Mouse (Mus musculus) frontal cortex, postnatal 25 days (tissue): ENCODE measurements around the gene Hdgfl3.

Experiments used
- DNase-seq, 2 experiments: peaks; one replicate each; pipeline ENCODE4 v3.0.0; 2022; ENCODE audit warnings: low spot score in 2 of 2

Hdgfl3 gene

DNA sequence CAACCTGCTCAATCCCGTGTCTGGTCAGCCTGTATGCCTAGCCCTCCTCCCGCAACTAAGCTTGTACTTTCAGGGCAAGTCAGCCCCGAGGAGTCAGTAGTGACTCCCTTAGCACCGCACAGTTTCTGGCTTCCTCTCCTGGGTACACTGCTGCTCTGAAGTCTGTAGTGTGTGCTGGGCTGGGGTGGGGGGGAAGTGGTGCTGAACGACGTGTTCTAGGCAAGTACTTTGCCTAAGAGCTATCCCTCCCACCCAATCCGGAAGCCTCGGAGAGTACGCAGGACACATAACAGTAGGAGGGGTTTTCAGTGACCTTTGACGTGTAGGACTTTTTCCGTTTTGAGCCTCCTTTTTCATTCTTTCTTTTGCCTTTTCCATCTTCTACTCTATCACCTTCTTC lies 34.9 kb downstream of the Hdgfl3 start:
- no peak for DNase-seq

DNA sequence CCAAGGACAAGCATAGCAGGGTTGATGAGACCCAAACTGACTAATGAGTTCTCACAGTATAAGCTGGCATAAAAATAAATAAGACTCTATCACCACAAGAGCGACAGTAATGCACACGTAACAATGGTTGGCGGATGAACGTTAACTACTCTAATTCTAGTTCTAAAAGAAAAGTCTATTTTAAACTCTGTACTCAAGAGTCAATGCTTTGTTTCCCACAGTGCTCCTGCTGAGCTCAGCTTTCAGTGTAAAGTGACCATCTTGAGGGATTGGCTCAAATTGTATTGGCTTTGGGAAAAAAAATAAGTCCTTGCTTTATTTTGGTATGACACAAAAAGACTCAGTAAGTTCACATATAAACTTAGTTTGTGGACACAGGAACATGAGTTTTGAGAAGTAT lies 49.1 kb downstream of the Hdgfl3 start:
- no peak for DNase-seq

DNA sequence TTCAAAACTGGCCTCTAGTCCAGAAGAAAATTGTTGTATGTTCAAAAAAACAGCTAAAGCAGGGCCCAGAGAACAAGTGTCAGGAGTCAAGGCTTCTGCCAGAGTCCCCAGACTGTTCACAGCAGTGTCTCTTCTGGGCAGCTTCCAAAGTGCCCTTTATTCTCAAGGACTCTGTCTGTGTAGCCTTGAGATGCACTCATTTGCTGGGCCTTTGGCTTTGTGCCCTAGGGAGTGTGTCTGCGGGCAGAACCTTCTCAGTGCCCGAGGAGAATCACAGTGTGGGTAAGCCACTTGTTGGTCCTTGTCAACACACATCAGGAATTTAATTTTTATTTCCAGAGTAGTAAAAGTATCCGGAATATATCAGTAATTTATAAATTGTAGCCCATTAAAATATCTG lies 52.7 kb downstream of the Hdgfl3 start:
- no peak for DNase-seq

DNA sequence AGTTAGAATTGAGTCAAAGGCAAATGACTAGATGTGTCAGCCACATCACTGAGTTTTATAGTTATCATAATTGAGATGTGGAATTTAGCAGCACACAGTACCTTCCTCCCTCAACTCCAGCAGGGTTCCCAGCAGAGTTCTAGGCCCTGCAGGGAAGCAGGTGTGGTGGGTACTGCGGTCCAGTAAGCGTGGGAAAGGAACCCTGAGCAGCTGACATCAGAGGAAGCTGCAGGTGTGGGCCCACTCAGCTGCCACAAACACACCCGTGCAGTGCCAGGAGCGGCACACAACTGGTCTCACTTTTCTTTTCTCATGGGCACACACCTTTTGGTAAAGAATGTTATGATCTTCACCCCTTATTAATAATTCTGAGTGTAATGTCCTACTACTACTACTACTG lies 53.5 kb downstream of the Hdgfl3 start:
- DNase-seq = no peak

DNA sequence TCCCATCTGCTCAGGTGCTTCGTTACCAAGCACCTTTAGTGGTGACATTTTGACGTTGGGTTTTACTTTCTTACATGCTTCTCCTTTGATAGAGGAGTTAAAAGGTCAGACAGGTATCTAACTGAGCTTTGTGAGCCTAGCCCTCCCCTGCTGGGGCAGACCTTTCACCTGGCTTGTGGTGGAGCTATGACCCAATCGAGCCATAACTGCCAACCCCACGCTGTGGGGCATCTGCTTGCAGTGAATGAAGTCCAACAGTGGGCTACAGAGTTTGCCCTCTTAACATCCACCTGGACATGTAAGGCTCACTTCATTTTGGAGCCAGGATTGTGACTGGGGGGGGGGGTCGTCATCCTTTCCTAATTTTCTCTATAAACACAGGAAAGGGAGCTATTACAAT lies 54.0 kb downstream of the Hdgfl3 start:
- DNase-seq = no peak

DNA sequence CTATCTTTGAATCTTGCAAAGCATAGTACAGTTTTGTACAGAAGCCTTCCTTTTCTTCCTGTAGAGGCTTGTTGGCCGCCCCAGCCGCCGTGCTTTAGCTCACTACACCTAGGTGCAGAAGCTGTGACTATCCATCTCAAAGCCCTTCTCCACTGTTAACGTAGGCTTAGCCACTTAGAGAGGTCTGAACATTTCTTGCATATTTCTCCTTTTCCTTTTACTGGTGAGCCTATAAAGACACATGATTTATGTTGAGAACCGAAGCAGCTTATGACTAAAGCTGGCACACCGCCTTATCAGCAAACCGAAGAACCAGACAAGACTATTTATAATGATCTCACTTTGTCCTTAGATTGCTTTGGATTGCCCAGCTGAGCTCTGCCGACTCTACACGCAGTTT lies 58.9 kb downstream of the Hdgfl3 start:
- DNase-seq = no peak

DNA sequence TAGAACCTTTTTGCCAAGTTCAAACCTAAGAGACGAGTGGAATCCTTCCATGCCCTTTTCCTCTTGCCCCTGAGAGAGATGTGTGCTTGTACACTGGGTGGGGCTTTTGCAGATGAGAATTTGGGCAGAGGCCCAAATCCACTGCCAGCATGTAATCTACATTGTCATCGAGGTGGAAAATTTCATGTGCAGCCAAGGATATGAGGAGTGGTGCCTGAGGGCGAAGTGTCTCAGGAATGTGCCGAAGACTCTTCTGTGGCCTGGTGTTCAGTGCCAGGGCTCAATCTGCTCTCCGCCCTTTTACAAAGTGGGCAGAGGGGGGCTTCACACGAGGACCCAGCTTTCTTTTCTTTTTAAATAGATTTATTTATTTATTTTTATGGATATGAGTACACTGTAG lies 59.6 kb downstream of the Hdgfl3 start:
- no peak for DNase-seq

DNA sequence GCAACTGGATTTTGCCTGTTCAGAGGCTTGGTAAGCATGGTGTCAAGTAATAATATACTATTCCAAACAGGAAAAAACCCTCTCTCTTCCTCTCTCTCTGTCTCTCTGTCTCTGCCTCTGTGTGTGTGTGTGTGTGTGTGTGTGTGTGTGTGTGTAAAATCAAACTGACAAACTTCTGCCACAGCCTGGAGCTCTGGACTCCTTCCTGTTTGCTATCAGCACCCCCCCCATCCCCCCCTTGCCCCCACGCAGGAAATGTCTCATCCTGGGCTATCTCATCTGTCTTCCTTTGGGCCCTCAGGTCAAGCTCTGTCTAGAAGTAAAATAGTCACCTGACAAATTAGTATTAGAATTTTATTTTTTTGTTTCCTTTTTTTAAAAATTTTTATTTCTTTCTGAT lies 60.5 kb downstream of the Hdgfl3 start:
- DNase-seq = no peak

DNA sequence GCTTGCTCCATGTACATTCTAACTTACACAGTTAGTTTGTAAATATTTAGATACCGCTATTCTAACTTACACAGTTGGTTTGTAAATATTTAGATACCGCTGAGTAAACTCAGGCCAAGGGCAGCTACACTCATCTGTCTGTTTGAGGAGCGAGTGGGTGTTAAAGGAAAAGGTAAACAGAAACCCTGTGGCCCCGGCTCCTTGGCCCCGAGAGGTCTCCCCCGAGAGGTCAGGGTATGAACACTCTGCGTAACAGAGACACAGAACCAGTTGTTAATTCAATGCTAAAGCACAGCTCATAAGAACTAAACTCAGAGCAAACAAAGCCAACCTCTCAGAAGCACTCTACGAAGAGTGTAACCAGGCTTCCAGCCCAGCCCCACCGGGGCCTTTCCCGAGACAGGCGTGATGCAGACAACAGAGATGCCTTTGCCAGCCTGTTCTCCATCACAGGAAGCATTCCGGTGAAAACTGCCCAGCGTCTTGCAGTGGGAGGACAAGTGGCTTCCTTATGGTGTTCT lies 61.7 kb downstream of the Hdgfl3 start:
- no peak for DNase-seq

DNA sequence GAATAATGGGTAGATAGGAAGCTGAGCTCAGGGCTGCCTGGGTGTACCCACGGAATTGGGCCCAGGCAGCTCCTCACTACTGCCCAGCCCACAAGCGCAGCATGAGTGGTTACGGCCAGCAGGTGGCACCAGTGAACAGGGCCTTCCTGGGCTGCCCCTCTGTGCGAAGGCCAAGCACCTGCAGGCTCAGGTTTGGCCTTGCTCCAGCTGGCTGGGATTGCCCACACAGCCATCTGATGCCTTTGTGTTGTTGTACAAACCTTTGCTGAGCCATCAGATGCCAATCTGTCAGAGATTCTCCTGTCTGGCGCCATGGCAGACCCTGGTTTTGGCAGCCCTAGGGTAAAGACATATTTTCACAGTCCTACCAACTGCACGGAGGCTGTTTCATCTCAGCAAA lies 66.1 kb downstream of the Hdgfl3 start:
- no peak for DNase-seq

DNA sequence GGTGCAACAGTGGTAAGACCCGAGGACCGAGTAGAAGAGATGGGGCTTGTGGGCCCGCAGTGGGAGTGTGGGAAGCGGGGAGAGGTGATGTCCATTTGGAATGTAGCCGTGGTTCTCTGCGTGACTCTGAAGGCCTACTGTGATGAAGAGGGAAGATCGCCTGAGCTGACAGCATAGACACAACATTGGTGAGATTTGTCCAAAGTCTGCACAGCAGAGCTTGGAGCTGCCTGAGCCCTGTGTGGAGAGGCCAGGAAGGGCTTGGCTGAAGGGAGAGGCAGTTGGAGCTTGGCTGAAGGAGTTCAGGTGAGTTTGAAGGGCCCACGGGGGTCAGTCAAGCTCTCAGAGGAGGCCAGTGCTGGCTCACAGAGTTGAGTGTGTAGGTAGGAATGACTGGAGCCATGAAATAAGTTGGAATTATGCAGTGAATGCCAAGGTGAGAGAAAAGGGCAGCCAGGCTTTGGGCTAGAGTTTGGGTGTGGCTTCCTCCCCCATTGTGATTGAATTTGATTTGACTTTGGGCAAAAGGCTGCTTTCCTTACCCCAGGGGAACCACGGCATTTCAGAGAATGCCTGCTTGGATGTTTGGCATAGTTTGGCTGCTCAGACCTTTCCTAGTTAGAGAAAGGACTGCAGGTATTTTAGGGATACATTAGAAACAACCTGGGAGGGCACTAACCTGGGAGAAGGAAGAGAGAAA lies 66.9 kb downstream of the Hdgfl3 start:
- no peak for DNase-seq

DNA sequence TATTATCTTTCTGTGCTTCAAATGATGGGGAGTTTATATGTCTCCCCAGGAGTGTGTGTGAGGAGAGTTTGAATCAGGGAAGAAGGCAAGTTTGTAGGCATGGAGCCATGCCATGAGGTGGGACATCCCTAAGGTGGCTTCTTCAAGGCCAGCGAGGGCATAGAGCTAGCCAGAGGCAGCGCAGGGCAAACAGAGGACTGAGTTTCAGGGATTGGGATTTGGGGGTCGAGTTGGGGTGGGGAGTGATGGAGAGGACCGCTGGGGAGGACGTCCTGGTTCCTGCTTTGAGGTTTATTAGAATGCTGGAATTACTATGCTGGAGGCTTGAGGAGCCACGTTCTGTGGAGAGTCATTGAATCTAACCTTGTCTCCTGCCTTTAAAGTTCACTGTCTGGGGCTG lies 68.3 kb downstream of the Hdgfl3 start:
- no peak for DNase-seq

DNA sequence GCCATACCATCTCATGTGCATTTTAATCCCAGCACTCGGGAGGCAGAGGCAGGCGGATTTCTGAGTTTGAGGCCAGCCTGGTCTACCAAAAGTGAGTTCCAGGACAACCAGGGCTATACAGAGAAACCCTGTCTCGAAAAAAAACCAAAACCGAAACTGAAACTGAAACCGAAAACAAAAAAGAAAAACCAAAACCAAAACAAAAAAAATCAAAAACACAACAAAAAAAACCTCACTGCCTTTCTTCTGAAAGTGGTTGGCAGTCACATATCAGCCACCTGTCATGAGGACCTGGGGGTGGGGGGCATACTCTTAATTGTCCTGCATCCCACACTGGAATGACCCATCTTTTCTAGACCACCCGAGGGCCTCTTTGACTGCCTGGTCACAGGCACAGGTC lies 69.7 kb downstream of the Hdgfl3 start:
- no peak for DNase-seq

DNA sequence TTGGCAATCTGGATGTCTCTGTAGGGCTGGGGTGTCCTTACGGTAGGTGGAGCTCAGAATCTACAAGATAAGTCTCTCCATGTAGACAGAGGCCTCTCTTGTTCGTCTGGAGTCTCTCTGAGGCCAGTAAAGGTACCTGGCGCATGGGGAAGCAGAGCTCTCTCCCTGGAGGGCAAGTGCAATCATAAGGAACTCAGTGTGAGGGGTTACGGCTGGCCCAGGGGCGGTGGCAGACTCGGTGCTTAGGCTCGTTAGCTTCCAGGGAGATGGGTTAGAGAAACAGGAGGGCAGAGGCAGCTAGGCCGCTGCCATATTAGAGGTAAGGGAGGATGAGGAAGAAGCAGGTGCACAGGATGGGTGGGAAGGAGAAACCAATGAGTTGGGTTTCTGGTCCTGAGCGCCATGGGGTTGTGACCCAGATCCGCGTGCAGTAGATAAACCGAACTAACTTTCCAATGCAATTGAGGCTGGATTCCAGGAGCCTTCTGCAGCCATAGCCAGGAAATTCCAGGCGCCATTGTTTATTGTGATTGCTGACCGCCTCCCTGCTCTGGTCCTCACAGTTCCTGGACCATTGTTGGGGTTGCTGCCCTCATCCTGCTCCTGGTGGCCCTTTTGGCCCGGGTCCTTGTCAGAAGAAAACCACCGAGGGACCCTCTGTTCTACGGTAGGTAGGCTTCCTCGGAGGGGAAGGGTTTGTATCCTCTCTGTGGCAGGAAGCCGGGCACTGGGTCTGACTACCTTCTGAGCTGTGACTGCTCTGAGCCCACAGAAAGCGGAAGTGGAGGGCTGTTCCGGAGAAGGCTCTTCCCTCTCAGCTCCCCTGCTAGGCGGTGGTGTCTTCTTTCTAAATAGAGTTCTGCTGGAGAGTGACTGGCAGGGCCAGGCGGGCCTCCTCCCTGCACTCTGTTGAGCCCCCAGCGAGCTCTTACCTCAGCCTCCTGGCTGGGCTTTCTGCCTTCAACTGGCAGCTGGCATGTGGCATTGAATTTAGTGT lies 71.4 kb downstream of the Hdgfl3 start:
- DNase-seq = no peak

DNA sequence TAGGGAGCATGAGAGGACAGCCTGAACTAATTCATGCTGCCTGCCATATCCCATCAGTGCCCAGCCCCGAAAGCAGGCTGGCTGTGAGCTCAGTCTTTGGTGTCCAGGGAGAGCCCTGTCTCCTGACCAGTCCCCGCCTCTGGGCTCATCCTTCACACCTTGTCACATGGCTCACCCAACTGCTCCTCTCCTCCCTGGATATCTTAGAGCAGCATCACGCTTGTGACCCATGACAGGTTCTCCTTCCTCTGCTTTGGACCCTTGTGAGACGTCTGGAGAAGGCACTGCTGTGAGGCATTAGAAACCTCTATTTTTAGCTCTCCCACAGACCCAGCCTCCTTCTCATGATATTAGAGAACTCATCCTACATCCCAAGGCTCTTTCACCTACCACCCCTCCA lies 72.4 kb downstream of the Hdgfl3 start:
- DNase-seq = no peak

DNA sequence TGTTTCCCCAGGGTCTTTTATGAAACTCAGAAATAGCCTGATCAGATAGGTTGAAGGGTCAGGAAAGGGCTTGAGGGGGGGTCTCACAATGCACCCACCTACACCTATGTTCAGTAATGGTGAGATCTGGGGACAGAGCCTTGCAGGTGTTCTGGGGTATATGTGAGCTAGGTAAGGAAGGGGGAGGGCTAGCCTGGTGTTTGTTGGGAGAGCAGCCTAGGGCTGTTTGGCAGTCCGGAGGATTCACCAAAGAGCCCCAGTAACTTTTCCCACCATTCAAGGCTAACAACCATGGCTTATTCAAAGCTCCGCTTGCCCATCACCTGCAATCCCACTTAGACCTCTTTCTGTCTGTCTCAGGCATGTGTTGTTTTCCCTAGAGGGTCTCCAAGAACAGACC lies 72.8 kb downstream of the Hdgfl3 start:
- DNase-seq = no peak

DNA sequence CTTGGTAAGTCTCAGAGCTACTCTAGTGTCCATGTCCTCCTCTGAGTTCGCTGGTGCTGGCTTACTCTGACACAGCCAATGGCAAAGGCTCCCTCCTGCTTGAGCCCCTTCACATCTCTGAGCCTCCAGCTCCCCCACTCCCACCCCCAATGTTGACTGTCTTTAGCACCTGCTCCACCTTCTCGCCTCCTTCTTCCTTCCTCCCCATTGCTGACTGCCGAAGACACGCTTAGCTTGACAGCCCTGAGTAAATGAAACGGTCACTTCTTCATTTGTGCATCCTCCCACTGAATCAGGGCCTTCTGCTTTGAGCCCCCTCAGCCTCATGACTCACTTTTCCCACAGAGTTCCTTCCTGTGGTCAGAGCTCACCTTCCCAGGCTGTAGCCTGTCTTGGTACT lies 73.3 kb downstream of the Hdgfl3 start:
- no peak for DNase-seq

DNA sequence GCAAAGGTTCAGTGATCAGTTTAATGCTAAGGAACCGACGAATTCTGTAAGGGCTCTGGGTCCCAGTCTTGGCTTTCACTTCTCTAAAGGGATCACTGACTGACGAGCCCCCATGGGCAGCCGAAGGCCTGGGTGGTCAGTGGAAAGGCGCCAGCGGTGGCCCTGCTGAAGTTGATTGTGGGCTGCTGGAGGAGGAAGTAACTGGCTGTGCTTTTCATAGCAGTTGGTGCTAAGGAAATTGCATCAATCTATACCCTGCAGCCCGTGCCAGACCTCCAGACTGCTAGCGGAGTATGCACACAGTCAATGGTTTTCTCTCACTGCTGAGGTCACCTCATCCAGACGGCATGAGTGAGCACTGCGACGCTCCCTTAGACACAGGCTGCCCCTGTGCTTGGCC lies 74.2 kb downstream of the Hdgfl3 start:
- no peak for DNase-seq

DNA sequence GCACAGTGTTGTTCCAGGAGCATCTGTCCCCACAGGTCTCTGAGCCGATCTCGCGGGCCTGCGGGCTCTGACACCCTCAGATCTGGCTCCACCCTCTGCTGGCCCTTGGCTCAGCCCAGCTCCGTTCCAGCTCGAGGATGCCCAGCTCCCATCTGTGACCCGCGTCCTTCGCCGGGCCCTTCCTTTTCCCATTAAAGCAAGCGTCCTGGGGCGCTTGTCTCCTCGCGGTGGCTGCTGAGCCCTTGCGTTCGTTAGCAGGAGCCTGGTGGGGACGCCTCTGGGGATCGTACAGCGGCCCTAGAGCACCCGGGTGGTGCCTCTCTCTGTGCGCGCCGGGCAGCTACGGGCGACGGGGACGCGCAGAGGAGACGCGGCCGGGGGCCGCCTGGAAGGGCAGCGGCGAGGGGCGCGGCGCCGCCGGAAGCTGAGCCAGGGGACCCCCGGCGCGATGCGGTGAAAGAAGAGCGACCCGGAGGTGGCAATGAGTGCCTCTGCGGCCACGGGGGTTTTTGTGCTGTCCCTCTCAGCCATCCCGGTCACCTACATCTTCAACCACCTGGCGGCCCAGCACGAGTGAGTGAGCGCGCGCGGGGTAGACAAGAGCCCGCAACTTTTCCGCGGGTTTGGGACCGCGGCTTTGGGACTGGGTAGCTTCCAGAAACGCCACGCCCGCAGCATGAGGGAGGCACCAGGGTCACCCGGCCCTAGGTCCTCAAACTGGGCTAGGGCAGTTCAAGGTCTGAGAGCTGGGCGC lies 75.1 kb downstream of the Hdgfl3 start, which contains the start of gene Tm6sf1:
Gene Tm6sf1, plus strand, starts transcription at position 34 of the 754 bp plus-strand sequence.
- no peak for DNase-seq

DNA sequence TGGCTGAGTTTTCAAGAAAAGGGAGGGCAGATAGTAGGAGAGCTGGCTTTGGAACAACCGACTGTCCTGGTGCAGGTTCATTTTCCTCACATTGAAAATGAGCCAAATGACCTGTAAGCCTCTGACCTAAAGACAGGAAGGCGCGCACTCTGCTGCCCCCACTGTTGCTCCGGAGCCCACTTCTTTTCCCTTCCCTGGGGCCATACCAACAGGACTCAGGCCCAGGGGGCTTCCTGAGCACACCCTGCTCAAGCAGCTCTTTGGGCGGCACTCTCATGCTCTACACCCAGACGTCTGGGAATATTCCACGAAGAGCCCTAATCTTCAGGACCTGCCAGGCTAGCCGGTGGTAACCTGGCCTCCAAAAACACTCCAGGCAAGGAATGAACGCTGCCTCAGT lies 76.0 kb downstream of the Hdgfl3 start:
- DNase-seq = no peak

DNA sequence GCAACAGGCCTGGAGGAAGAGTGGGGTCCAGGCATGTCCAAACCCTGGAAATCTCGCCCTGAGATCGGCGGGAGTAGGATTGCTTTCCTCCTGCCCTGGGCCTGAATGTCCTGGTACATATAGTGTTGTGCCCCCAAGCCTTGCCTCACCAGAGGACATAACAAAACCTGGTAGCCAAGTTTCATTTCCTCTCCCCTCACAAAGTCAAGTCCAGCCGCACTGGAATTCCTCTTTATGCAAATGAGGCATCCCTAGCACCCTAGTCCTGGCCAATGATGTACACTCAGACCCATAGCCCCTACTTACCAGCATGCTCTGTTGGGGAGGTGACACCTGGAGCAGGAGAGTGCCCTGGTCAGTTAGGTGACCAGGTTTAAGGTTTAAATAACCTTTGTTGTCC lies 78.1 kb downstream of the Hdgfl3 start:
- no peak for DNase-seq

DNA sequence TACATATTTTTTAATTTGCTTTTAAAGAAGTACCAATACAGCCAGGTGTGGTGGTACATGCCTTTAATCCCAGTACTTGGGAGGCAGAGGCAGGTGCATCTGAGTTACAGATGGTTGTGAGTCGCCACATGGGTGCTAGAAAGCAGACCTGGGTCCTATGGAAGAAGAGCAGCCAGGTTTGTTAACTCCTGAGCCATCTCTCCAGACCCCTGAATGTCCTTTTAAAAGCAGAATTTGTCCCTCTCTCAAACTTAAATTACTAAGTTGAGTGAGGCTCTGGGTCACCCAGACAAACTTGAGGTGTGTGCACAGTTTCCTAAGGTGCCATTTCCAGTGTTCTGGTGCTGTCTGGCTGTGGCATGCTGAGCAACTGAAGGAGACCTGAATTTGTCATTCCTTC lies 78.6 kb downstream of the Hdgfl3 start, which contains the start of gene Gm10160:
Gene Gm10160, minus strand, starts transcription at position 101 of the 400 bp plus-strand sequence.
- no peak for DNase-seq
